Mouse (Mus musculus): Measurements from ENCODE around the gene Tm6sf1. TPM values are rescaled to one million over a fixed set of nuclear protein-coding genes. Genes with fewer than 3 reads are reported as not detected.
"Not testable (repeated sequence)": the region's sequence is repeated elsewhere in the genome, so short reads cannot be mapped to it uniquely, and the experiment has no call there.

Tm6sf1 gene
- polyA plus RNA-seq, 1 experiment from 2014 or later: 11.2 TPM

- Histone ChIP-seq H3K4me2 (ENCODE audit: low read depth, low read length) (no peak overlapping the region), H3K36me3 (replicated peaks; ENCODE audit: control insufficient read depth, insufficient read depth, low read depth, low read length) (no peaks in the 10 kb centered on the region), H3K27ac (replicated peaks; ENCODE audit: low read depth, low read length) (no peak overlapping the region), H3K27me3 (ENCODE audit: control insufficient read depth, insufficient read depth, low read length) (no peaks in the 10 kb centered on the region), H3K4me1 (ENCODE audit: control insufficient read depth, insufficient read depth, low read length) (no peaks in the 10 kb centered on the region), H3K9me3 (replicated peaks; ENCODE audit: control insufficient read depth, low read length) (no peaks in the 10 kb centered on the region), H3K4me3 (ENCODE audit: low read depth, low read length) (no peak overlapping the region), H3K9ac (replicated peaks; ENCODE audit: low read length) (no peak overlapping the region)
- no peak for DNase-seq (ENCODE audit: low spot score)
- 75% methylated on average over 5 of the region's 5 CpGs for WGBS
- ATAC-seq (replicated peaks; ENCODE audit: insufficient number of reproducible peaks, low FRiP score, low TSS enrichment, low read depth): no peak
These were observed 23.4 kb upstream of the Tm6sf1 start for GRCm38 (mm10) chr7:81835430-81835829.

DNA sequence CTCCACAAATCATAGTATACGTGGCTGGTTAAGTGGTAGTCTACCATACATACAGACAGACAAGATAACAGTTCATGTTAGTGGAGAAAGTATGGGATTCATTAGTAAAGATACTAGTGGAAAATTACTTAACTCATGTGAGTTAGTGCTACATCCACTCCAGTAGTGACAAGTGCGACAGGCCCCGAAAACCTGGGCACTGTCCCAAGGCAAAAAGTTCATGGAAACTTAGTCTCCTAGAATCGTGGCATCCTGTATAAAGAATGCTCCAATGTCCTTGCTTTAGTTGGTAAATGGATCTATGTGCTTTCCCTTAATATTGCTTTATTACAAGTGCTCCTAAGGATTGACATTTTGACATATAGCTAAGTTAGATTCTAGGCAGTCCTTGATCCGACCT lies 21.0 kb upstream of the Tm6sf1 start:
- H3K9me3 ChIP-seq (replicated peaks; ENCODE audit: control insufficient read depth, low read length); H3K36me3 ChIP-seq (replicated peaks; ENCODE audit: control insufficient read depth, insufficient read depth, low read depth, low read length); H3K9ac ChIP-seq (replicated peaks; ENCODE audit: low read length); DNase-seq (ENCODE audit: low spot score); ATAC-seq (replicated peaks; ENCODE audit: insufficient number of reproducible peaks, low FRiP score, low TSS enrichment, low read depth); H3K4me3 ChIP-seq (ENCODE audit: low read depth, low read length); H3K27ac ChIP-seq (replicated peaks; ENCODE audit: low read depth, low read length); H3K27me3 ChIP-seq (ENCODE audit: control insufficient read depth, insufficient read depth, low read length); H3K4me1 ChIP-seq (ENCODE audit: control insufficient read depth, insufficient read depth, low read length); H3K4me2 ChIP-seq (ENCODE audit: low read depth, low read length): not testable (repeated sequence)
- 83% methylated on average over 5 of the region's 5 CpGs for WGBS

DNA sequence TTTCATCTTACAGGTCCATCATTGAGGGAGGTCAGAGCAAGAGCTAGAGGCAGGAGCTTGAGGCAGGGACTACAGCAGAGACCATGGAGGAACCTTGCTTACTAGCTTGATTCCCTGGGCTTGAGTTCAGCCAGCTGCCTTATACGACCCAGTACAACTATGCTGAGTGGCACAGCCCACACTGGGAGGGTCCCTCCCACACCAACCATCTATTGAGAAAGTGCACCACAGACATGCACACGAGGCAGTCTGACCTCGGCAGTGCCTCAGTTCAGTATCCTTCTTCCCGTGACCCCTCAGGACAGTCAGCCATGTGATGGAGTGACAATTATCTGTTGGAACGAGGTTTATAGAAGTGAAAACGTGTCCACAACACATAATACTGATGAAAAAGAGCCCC lies 19.1 kb upstream of the Tm6sf1 start:
- no peaks in the 10 kb centered on the region for H3K27me3 ChIP-seq (ENCODE audit: control insufficient read depth, insufficient read depth, low read length)
- no peak overlapping the region for H3K9ac ChIP-seq (replicated peaks; ENCODE audit: low read length)
- no peak for ATAC-seq (replicated peaks; ENCODE audit: insufficient number of reproducible peaks, low FRiP score, low TSS enrichment, low read depth)
- no peaks in the 10 kb centered on the region for H3K36me3 ChIP-seq (replicated peaks; ENCODE audit: control insufficient read depth, insufficient read depth, low read depth, low read length)
- no peak for DNase-seq (ENCODE audit: low spot score)
- H3K4me2 ChIP-seq (ENCODE audit: low read depth, low read length): no peak overlapping the region
- WGBS: 71% methylated on average over 6 of the region's 6 CpGs
- H3K4me1 ChIP-seq (ENCODE audit: control insufficient read depth, insufficient read depth, low read length): no peaks in the 10 kb centered on the region
- no peaks in the 10 kb centered on the region for H3K9me3 ChIP-seq (replicated peaks; ENCODE audit: control insufficient read depth, low read length)
- no peak overlapping the region for H3K4me3 ChIP-seq (ENCODE audit: low read depth, low read length)
- no peak overlapping the region for H3K27ac ChIP-seq (replicated peaks; ENCODE audit: low read depth, low read length)

GRCm38 (mm10) chr7:81840661-81841181 lies 18.1 kb upstream of the Tm6sf1 start:
- 62% methylated on average over 7 of the region's 7 CpGs for WGBS
- no peak overlapping the region for H3K4me3 ChIP-seq (ENCODE audit: low read depth, low read length)
- no peaks in the 10 kb centered on the region for H3K36me3 ChIP-seq (replicated peaks; ENCODE audit: control insufficient read depth, insufficient read depth, low read depth, low read length)
- no peak for ATAC-seq (replicated peaks; ENCODE audit: insufficient number of reproducible peaks, low FRiP score, low TSS enrichment, low read depth)
- no peaks in the 10 kb centered on the region for H3K9me3 ChIP-seq (replicated peaks; ENCODE audit: control insufficient read depth, low read length)
- no peak overlapping the region for H3K4me2 ChIP-seq (ENCODE audit: low read depth, low read length)
- no peaks in the 10 kb centered on the region for H3K27me3 ChIP-seq (ENCODE audit: control insufficient read depth, insufficient read depth, low read length)
- DNase-seq (ENCODE audit: low spot score): no peak
- H3K27ac ChIP-seq (replicated peaks; ENCODE audit: low read depth, low read length): no peak overlapping the region
- H3K4me1 ChIP-seq (ENCODE audit: control insufficient read depth, insufficient read depth, low read length): no peaks in the 10 kb centered on the region
- H3K9ac ChIP-seq (replicated peaks; ENCODE audit: low read length): no peak overlapping the region

DNA sequence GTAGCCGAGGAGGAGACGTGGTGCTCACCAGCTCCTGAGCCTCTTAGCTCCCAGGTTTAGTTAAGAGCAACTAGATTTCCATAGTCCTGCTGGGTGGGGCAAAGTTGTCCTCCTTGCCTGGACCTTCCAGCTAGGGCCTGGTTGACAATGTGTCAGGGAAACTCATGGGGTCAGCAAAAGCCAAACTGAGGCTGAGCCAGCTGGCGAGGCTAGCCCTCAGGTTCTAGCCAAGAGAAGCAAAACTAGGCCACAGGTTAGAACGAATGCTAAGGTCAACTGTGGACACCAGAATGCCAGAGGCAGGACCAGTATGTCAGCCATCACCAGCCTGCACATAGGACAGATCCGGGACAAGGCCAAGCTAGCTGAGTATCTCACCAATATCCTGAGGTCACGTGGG lies 17.4 kb upstream of the Tm6sf1 start:
- no peak overlapping the region for H3K27ac ChIP-seq (replicated peaks; ENCODE audit: low read depth, low read length)
- DNase-seq (ENCODE audit: low spot score): no peak
- no peaks in the 10 kb centered on the region for H3K9me3 ChIP-seq (replicated peaks; ENCODE audit: control insufficient read depth, low read length)
- no peak overlapping the region for H3K9ac ChIP-seq (replicated peaks; ENCODE audit: low read length)
- WGBS: 84% methylated on average over 6 of the region's 6 CpGs
- H3K4me1 ChIP-seq (ENCODE audit: control insufficient read depth, insufficient read depth, low read length): no peaks in the 10 kb centered on the region
- no peak overlapping the region for H3K4me2 ChIP-seq (ENCODE audit: low read depth, low read length)
- no peaks in the 10 kb centered on the region for H3K36me3 ChIP-seq (replicated peaks; ENCODE audit: control insufficient read depth, insufficient read depth, low read depth, low read length)
- H3K27me3 ChIP-seq (ENCODE audit: control insufficient read depth, insufficient read depth, low read length): no peaks in the 10 kb centered on the region
- H3K4me3 ChIP-seq (ENCODE audit: low read depth, low read length): no peak overlapping the region
- no peak for ATAC-seq (replicated peaks; ENCODE audit: insufficient number of reproducible peaks, low FRiP score, low TSS enrichment, low read depth)

- H3K27me3 ChIP-seq (ENCODE audit: control insufficient read depth, insufficient read depth, low read length): no peaks in the 10 kb centered on the region
- no peak overlapping the region for H3K4me3 ChIP-seq (ENCODE audit: low read depth, low read length)
- no peaks in the 10 kb centered on the region for H3K4me1 ChIP-seq (ENCODE audit: control insufficient read depth, insufficient read depth, low read length)
- H3K36me3 ChIP-seq (replicated peaks; ENCODE audit: control insufficient read depth, insufficient read depth, low read depth, low read length): no peaks in the 10 kb centered on the region
- H3K4me2 ChIP-seq (ENCODE audit: low read depth, low read length): no peak overlapping the region
- 93% methylated on average over 7 of the region's 7 CpGs for WGBS
- H3K9me3 ChIP-seq (replicated peaks; ENCODE audit: control insufficient read depth, low read length): no peaks in the 10 kb centered on the region
- DNase-seq (ENCODE audit: low spot score) (no peak), ATAC-seq (replicated peaks; ENCODE audit: insufficient number of reproducible peaks, low FRiP score, low TSS enrichment, low read depth) (no peak)
- H3K27ac ChIP-seq (replicated peaks; ENCODE audit: low read depth, low read length): no peak overlapping the region
- no peak overlapping the region for H3K9ac ChIP-seq (replicated peaks; ENCODE audit: low read length)
These were observed 16.7 kb upstream of the Tm6sf1 start for GRCm38 (mm10) chr7:81842141-81842540.

DNA sequence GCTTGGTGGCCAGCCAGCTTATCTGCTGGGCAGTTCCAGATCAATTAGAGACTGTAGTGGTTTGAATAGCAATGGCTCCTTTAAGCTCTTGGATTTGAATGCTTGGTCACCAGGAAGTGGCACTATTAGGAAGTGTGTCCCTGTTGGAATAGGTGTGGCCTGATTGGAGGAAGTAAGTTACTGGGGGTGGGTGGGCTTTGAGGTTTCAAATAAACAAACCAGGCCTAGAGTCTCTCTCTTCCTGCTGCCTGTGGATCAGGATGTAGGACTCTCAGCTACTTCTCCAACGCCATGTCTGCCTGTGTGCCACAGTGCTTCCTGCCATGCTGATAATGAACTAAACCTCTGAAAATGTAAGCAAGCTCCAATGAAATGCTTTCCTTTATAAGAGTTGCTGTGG lies 15.8 kb upstream of the Tm6sf1 start:
- Histone ChIP-seq H3K4me1 (ENCODE audit: control insufficient read depth, insufficient read depth, low read length) (no peaks in the 10 kb centered on the region), H3K9ac (replicated peaks; ENCODE audit: low read length) (no peak overlapping the region), H3K27me3 (ENCODE audit: control insufficient read depth, insufficient read depth, low read length) (no peaks in the 10 kb centered on the region), H3K4me3 (ENCODE audit: low read depth, low read length) (no peak overlapping the region), H3K27ac (replicated peaks; ENCODE audit: low read depth, low read length) (no peak overlapping the region), H3K36me3 (replicated peaks; ENCODE audit: control insufficient read depth, insufficient read depth, low read depth, low read length) (no peaks in the 10 kb centered on the region), H3K4me2 (ENCODE audit: low read depth, low read length) (no peak overlapping the region), H3K9me3 (replicated peaks; ENCODE audit: control insufficient read depth, low read length) (no peaks in the 10 kb centered on the region)
- 60% methylated on average over 1 of the region's 1 CpGs for WGBS
- ATAC-seq (replicated peaks; ENCODE audit: insufficient number of reproducible peaks, low FRiP score, low TSS enrichment, low read depth) (no peak), DNase-seq (ENCODE audit: low spot score) (no peak)

- no peak overlapping the region for H3K27ac ChIP-seq (replicated peaks; ENCODE audit: low read depth, low read length)
- DNase-seq (ENCODE audit: low spot score) (no peak), ATAC-seq (replicated peaks; ENCODE audit: insufficient number of reproducible peaks, low FRiP score, low TSS enrichment, low read depth) (no peak)
- 67% methylated on average over 8 of the region's 8 CpGs for WGBS
- H3K9ac ChIP-seq (replicated peaks; ENCODE audit: low read length): no peak overlapping the region
- H3K4me2 ChIP-seq (ENCODE audit: low read depth, low read length): no peak overlapping the region
- H3K4me3 ChIP-seq (ENCODE audit: low read depth, low read length): no peak overlapping the region
- no peaks in the 10 kb centered on the region for H3K27me3 ChIP-seq (ENCODE audit: control insufficient read depth, insufficient read depth, low read length)
- H3K4me1 ChIP-seq (ENCODE audit: control insufficient read depth, insufficient read depth, low read length): no peaks in the 10 kb centered on the region
- no peaks in the 10 kb centered on the region for H3K9me3 ChIP-seq (replicated peaks; ENCODE audit: control insufficient read depth, low read length)
- no peaks in the 10 kb centered on the region for H3K36me3 ChIP-seq (replicated peaks; ENCODE audit: control insufficient read depth, insufficient read depth, low read depth, low read length)
These were observed 14.9 kb upstream of the Tm6sf1 start for GRCm38 (mm10) chr7:81843903-81844302.
